Mouse (Mus musculus) 416B (cell line): ENCODE data around the gene Rnf19b.
A peak's percentile ranks its signal among the peaks of the same experiment; 100 is the strongest.

Experiments used
- DNase-seq: peaks from one replicate; pipeline ENCODE4 v3.0.0; 2011; ENCODE audit warnings: low read depth

Gene Rnf19b

DNA sequence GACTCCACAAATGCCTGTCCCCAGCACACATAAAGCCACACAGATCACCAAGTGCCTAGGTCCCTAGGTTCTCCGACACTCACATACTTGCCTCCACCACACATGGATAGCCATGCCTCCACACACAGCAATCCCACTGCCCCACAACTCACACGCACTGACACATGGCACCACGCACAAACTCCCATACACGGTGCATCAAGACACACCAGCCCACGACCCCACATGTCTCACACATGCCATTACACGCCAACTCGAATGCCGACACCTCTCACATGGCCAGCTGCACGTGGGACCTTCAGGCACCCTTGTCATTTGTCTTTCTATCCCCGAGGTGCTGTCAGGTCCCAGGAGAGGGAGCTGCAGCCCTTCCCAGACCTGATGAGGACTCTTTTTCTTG, 61.6 kb downstream of the Rnf19b start:
- no peak for DNase-seq

DNA sequence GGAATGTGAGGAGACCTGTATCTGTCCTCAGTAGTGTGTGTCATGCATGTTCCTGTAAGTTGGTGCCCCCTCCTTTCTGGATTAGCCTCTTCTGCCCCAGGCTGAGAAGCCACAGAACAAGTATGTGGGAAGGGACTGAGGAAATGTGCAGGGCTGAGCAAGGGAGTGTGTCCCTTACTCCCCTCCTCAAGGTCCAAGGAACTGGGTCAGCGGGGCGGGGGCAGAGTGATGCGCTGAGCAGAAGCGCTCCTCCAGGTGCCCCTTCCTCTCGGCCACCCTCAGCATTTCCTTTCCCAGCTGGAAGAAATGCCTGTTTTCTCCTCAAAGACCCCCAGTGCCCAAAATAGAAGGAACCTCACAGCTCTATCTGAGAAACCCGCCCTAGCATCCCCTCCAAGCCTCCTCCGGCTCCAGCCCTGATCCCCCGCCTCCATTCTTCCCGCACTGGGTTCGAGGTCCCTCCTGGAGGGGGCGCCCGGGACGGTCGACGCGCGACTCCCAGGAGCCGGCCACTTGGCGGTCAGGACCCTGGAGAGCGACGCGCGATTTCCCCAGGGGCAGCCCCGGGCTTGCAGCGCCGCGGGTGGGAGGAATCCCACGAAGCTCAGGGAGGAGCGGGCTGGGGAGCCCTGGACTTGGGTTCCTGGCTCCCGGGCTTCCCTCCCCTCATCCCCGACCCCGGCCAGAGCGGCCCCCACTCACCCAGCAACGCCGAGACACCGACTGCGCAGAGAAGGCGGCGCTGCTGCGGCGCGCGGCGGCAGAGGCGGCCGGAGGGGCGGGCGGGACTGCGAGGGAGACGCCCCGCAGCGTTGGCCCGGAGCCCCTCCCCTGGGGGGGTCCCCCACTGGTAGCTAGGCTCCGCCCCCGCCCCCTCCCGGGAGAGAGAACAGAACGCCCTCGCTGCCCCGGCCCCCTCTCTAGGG, 62.7 kb downstream of the Rnf19b start:
- DNase-seq: no peak

DNA sequence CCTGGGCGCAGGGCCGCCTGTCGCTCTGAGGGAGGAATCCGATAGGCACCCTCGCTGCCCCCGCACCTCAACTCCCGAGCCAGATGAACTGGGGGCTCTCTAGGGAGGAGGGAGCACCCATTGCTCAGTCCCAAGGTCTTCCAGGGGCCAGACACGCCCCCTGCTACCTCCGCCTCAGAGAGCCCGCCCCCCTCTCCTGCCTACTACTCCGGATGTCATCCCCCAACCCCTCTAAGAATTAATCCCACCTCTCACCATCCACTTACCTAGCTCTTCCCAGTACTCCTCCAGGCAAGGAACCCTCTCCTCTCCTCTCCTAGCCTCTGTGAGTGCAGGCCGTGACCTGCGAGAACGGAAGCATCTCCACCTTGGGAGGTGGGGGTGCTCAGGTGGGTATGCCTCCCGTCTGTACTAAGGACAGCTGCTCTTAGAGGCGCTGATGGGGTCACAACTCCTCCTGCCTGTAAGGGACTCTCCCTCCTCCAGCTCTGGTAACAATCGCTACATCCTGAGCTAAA, 63.6 kb downstream of the Rnf19b start, which contains the start of gene Hpca:
Gene Hpca (minus strand): TSS at position 468 of the 518 bp plus-strand sequence.
- no peak for DNase-seq

DNA sequence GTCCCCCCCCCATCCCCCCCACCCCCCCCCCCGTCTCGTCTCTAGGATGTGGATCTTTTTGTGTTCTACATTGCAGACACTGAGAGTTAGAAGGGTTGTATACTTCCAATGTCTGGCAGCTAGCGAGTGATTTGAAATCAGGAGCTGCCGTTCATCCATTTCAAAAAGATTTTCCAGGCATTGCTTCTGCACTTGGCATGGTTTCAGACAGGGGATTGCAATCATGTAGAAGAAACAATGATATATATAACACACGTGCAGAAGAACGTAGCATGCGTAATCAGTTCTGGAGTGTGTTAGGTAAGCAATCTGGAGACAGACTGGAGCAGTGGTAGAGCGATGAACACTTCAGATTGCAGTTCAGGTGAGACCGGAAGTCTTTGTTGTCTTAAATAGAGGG, 64.0 kb downstream of the Rnf19b start:
- DNase-seq: no peak

DNA sequence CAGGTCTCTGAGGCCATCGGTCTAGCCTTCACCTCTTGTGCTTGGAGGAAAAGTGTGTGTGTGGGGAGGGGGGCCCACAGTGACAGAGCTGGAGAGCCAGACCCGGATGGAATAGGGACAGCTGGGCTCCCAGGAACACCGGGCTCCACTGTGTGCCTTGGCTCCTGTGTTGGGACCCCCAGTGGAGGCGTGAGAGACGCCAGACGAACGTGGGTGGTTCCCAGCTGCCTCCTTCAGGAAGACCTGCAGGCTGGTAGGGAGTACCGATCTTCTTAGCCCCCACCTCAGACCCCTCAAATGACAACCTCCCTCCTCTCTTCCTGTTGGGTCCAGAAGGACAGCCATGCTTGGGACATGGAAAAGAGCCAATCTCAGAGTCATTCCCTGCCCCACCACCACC, 64.6 kb downstream of the Rnf19b start:
- no peak for DNase-seq

DNA sequence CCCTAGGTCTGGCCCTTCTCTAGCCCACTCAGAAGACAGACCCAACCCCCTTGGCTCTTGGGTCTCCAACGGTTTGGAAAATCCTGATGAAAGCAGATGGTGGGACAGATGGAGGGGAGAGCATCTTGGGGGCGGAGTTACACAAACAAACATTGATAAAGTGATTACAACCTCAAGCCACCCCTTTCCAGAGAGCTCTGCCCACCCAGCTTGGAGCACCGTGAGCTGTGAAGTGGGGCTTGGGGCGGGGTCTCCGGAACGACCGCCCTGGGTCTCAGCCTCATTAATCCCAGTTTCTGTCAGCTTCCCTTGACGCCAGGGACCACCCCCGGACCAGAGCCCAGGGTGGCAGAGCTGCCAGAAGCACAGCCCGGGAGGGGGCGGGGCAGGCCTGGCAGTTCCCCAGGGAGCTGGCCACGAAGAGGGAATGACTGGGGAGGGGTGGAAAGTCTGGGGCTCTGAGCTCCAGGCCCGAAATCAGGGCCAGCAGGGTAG, 66.6 kb downstream of the Rnf19b start:
- no peak for DNase-seq

DNA sequence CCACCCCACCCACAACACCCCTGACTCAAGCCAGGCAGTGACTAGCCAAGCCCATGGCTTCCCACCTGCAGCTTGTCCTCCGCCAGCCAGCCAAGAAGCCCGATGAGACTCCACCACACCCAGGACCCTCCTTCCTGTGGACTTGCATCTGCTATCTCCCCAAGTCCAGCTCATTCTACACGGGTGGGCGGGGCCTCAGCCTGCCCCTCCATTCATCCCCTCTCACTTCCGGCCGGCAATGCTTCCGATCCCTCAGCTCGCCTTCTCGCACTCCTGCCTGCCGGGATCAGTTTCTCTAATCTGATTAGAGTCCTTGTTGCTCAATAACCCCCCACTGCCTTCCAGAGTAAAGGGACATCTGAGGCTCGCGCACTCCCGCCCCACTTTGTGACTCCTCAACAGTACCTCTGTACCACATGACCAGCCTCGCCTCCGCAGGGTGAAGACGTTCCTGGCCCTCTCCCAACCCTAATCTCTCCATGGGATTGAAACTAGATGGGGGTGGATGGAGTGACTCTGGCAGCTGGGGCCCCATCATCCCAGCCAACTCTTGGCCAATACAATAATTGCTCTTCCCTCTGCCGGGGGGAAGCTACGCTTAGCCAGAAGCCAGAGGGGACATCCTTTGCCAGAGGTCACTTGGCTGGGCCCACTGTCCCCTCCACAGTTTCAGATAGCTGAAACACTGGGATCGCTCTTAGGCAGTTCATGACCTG, 67.8 kb downstream of the Rnf19b start:
- no peak for DNase-seq

DNA sequence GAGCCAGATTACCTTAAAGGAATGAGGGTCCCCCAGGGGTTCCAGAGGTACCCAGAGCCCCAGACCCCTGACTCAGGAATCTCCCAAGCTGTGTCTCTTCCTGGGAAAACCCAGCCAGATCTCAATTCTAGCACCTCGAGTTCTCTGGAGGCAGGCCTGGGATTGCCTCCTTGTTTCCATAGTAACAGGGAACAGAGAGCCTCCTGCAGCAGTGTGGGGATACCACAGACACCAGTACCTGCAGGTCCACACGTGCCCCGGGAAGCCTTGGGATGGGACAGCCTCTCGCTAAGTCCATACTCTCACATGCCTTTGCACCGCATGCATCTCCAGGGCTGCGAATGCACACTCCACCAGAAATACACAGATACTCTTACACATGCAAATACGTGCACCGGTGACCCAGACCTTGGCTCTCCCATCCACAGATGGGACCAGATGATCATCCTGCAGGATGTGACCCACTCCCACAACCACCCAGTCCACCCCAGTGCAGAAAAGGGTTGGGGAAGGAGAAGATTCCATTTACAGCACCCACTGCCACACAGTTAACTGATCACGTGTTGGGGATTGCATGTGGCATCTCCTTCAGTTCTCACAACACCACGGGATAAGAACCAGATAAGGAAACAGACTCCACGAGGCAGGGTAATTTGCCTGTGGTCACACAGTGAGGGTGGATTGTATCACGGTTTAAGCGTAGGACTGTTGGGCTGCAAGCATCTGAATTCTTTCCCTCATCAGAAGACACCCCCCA, 70.7 kb downstream of the Rnf19b start:
- DNase-seq: no peak

DNA sequence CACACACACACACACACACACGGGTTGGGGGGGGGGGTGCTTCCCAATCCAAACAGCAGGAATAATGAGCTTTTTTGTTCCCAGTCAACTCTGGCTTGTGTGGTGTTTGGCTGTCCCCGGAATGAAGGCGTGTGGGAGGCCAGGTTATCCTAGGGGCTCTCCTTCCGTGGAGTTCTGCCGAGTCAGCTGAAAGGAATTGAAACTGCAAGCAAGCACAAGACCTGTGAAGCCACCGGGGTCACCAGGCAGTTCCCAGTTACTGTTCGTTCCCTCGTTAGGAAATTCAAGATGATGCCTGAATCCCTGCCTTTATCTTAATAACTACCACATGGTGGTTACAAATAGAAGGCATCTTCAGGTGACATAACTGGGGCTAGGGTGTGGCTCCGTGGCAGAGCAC, 71.3 kb downstream of the Rnf19b start:
- DNase-seq: no peak

DNA sequence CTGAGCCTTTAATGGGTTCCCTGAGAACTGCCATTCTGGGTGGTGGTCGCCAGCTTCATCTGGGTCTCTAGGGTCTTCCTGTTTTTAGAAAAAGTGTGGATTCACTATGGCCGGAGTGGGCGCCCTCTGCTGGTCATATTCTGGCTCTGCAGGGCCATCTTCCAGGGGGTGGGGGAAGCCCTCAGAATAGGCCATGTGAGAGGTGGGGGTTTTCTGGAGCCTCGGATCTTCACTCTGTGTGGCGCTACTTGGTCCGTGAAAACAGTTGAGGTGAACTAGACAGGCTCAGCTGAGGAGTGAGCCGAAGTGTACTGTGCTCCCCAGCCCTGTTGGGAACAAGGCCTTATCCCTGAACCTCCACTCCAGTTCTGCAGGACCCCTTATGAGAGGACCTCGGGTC, 72.1 kb downstream of the Rnf19b start:
- peak; percentile 76 for DNase-seq

DNA sequence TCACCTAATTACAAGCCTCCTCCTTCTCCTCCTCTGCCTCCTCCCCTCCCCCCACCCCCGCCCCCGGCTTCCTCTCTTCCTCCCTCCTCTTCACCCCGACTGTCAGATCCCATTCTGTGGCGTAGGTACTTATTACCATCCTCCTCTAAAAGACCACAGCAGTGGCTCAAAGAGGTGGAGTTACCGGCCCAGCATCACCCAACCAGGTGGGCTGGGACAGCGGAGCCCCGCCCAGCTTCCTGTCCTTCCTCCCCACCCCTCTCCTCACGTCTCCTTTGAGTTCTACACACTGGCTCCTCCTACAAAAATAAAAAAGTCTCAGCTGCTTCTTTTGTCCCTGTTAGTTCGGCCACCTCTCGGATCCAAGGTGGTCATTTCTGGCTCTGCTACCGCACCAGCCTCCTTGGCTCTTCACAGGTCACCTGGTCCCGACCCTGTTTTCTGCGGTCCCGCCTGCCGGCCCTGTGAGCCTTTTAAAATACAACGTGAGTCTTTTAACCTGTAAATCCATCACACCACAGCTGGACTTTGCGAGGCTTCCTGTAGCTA, 72.8 kb downstream of the Rnf19b start:
- peak; percentile 96 for DNase-seq

DNA sequence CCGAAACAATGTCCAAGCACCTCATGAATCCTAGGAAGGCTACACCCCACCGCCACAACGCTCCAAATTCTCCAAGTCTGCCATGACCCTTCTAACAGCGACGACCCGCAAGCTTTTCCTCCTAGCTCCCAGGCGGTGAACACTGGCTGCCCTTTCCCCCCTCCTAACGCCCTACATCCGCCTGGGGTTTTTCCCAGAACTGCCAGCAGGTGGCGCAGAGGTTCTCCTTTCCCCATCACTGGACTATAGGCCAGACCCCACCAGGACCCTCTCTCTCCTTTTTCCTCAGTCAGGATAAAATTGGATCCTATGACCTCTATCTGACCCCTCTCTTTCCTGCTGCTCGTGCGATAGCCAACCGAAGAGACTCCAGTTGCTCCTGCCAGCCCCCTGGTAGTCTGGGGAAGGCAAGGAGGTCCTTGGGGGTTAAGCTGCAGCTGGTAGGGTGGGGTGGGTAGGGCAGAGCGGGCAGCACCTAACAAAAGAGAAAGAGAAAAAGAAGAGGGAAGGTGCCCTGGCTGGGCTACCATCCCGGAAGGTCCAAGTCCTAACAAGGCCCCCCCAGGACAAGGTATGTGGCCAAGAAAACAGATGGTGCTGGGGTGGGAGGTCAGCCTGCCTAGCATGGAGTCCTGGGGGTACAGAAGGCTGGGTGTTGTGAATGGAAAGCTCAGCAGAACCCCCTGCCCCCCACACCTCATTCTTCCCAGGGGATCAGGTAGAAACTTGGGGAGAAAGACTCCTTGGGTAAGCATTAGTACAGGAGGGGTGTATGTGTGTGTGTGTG, 76.9 kb downstream of the Rnf19b start:
- DNase-seq: peak; percentile 73
